Mouse (Mus musculus): ENCODE data around the gene Acacb. TPM values are rescaled to one million over a fixed set of nuclear protein-coding genes. Genes with fewer than 3 reads are reported as not detected.

Acacb gene
- polyA plus RNA-seq, 1 experiment from 2014 or later: 2.3 TPM

- WGBS: 75% methylated on average over 7 of the region's 7 CpGs
- no peak overlapping the region for H3K27ac ChIP-seq (ENCODE audit: low read length)
- H3K36me3 ChIP-seq (ENCODE audit: control insufficient read depth, insufficient read depth, low read length): no peaks in the 10 kb centered on the region
- H3K4me2 ChIP-seq (ENCODE audit: low read depth, low read length): no peak overlapping the region
- no peaks in the 10 kb centered on the region for H3K27me3 ChIP-seq (ENCODE audit: control insufficient read depth, insufficient read depth, low read depth, low read length)
- H3K9me3 ChIP-seq (ENCODE audit: control insufficient read depth, low read length): no peaks in the 10 kb centered on the region
- H3K9ac ChIP-seq (ENCODE audit: low read length): no peak overlapping the region
- ATAC-seq (ENCODE audit: low read depth): no peak
- no peak overlapping the region for H3K4me3 ChIP-seq (ENCODE audit: low read length)
- H3K4me1 ChIP-seq (replicated peaks; ENCODE audit: control insufficient read depth, insufficient read depth, low read length): peaks cover 4% of the 10 kb centered on the region
Observed at GRCm38 (mm10) chr5:114170345-114170744, 24.0 kb downstream of the Acacb start.

- Histone ChIP-seq H3K27me3 (ENCODE audit: control insufficient read depth, insufficient read depth, low read depth, low read length) (no peaks in the 10 kb centered on the region), H3K4me3 (ENCODE audit: low read length) (no peak overlapping the region), H3K4me1 (replicated peaks; ENCODE audit: control insufficient read depth, insufficient read depth, low read length) (peaks cover 4% of the 10 kb centered on the region), H3K36me3 (ENCODE audit: control insufficient read depth, insufficient read depth, low read length) (no peaks in the 10 kb centered on the region), H3K27ac (ENCODE audit: low read length) (no peak overlapping the region), H3K9me3 (ENCODE audit: control insufficient read depth, low read length) (no peaks in the 10 kb centered on the region), H3K4me2 (ENCODE audit: low read depth, low read length) (no peak overlapping the region), H3K9ac (ENCODE audit: low read length) (no peak overlapping the region)
- ATAC-seq (ENCODE audit: low read depth): no peak
- WGBS: 87% methylated on average over 3 of the region's 3 CpGs
Observed at GRCm38 (mm10) chr5:114172936-114173335, 26.6 kb downstream of the Acacb start.

- ATAC-seq (ENCODE audit: low read depth): no peak
- no peak overlapping the region for H3K9ac ChIP-seq (ENCODE audit: low read length)
- H3K27me3 ChIP-seq (ENCODE audit: control insufficient read depth, insufficient read depth, low read depth, low read length): no peaks in the 10 kb centered on the region
- WGBS: 72% methylated on average over 7 of the region's 7 CpGs
- peaks cover 4% of the 10 kb centered on the region for H3K4me1 ChIP-seq (replicated peaks; ENCODE audit: control insufficient read depth, insufficient read depth, low read length)
- H3K36me3 ChIP-seq (ENCODE audit: control insufficient read depth, insufficient read depth, low read length): no peaks in the 10 kb centered on the region
- H3K4me2 ChIP-seq (ENCODE audit: low read depth, low read length): no peak overlapping the region
- H3K27ac ChIP-seq (ENCODE audit: low read length): no peak overlapping the region
- H3K4me3 ChIP-seq (ENCODE audit: low read length): no peak overlapping the region
- no peaks in the 10 kb centered on the region for H3K9me3 ChIP-seq (ENCODE audit: control insufficient read depth, low read length)
Observed at GRCm38 (mm10) chr5:114173458-114173857, 27.1 kb downstream of the Acacb start.

GRCm38 (mm10) chr5:114173877-114174581 is 27.7 kb downstream of the Acacb start:
- ATAC-seq (ENCODE audit: low read depth): no peak
- H3K4me3 ChIP-seq (ENCODE audit: low read length): peak overlapping the region; percentile 2; the same call in 1 of the 2 replicates
- peak overlapping the region; percentile 33 for H3K4me2 ChIP-seq (ENCODE audit: low read depth, low read length)
- 18% methylated on average over 14 of the region's 16 CpGs for WGBS
- H3K27ac ChIP-seq (ENCODE audit: low read length): no peak overlapping the region
- no peak overlapping the region for H3K9ac ChIP-seq (ENCODE audit: low read length)
- H3K9me3 ChIP-seq (ENCODE audit: control insufficient read depth, low read length): no peaks in the 10 kb centered on the region
- no peaks in the 10 kb centered on the region for H3K27me3 ChIP-seq (ENCODE audit: control insufficient read depth, insufficient read depth, low read depth, low read length)
- no peaks in the 10 kb centered on the region for H3K36me3 ChIP-seq (ENCODE audit: control insufficient read depth, insufficient read depth, low read length)
- H3K4me1 ChIP-seq (replicated peaks; ENCODE audit: control insufficient read depth, insufficient read depth, low read length): peaks cover 4% of the 10 kb centered on the region

- H3K27ac ChIP-seq (ENCODE audit: low read length): no peak overlapping the region
- no peak overlapping the region for H3K9ac ChIP-seq (ENCODE audit: low read length)
- H3K9me3 ChIP-seq (ENCODE audit: control insufficient read depth, low read length): no peaks in the 10 kb centered on the region
- H3K4me3 ChIP-seq (ENCODE audit: low read length): 0 out of 2 replicates have a peak overlapping the region, but pooled peaks have one; percentile 5
- peak overlapping the region; percentile 33 for H3K4me2 ChIP-seq (ENCODE audit: low read depth, low read length)
- H3K27me3 ChIP-seq (ENCODE audit: control insufficient read depth, insufficient read depth, low read depth, low read length): no peaks in the 10 kb centered on the region
- WGBS: 10% methylated on average over 16 of the region's 16 CpGs
- peaks cover 4% of the 10 kb centered on the region for H3K4me1 ChIP-seq (replicated peaks; ENCODE audit: control insufficient read depth, insufficient read depth, low read length)
- ATAC-seq (ENCODE audit: low read depth): no peak
- no peaks in the 10 kb centered on the region for H3K36me3 ChIP-seq (ENCODE audit: control insufficient read depth, insufficient read depth, low read length)
Observed at GRCm38 (mm10) chr5:114174639-114175038, 28.3 kb downstream of the Acacb start.

- Histone ChIP-seq H3K27me3 (ENCODE audit: control insufficient read depth, insufficient read depth, low read depth, low read length) (no peaks in the 10 kb centered on the region), H3K4me3 (ENCODE audit: low read length) (peak overlapping the region; percentile 60), H3K27ac (ENCODE audit: low read length) (peak overlapping the region; percentile 50), H3K9me3 (ENCODE audit: control insufficient read depth, low read length) (no peaks in the 10 kb centered on the region), H3K36me3 (ENCODE audit: control insufficient read depth, insufficient read depth, low read length) (no peaks in the 10 kb centered on the region), H3K9ac (ENCODE audit: low read length) (peak overlapping the region; percentile 68), H3K4me2 (ENCODE audit: low read depth, low read length) (peak overlapping the region; percentile 78), H3K4me1 (replicated peaks; ENCODE audit: control insufficient read depth, insufficient read depth, low read length) (peaks cover 4% of the 10 kb centered on the region)
- ATAC-seq (ENCODE audit: low read depth): peak; percentile 99
- WGBS: under 1% methylated on average over 25 of the region's 26 CpGs
Observed at GRCm38 (mm10) chr5:114175596-114176171, 29.3 kb downstream of the Acacb start.

GRCm38 (mm10) chr5:114176548-114177400 is 30.4 kb downstream of the Acacb start:
- ATAC-seq (ENCODE audit: low read depth): no peak
- Histone ChIP-seq H3K4me3 (ENCODE audit: low read length) (peak overlapping the region; percentile 60), H3K4me1 (replicated peaks; ENCODE audit: control insufficient read depth, insufficient read depth, low read length) (peaks cover 4% of the 10 kb centered on the region), H3K4me2 (ENCODE audit: low read depth, low read length) (peak overlapping the region; percentile 78), H3K27ac (ENCODE audit: low read length) (no peak overlapping the region), H3K36me3 (ENCODE audit: control insufficient read depth, insufficient read depth, low read length) (no peaks in the 10 kb centered on the region), H3K9ac (ENCODE audit: low read length) (peak overlapping the region; percentile 68), H3K27me3 (ENCODE audit: control insufficient read depth, insufficient read depth, low read depth, low read length) (no peaks in the 10 kb centered on the region), H3K9me3 (ENCODE audit: control insufficient read depth, low read length) (no peaks in the 10 kb centered on the region)
- 58% methylated on average over 8 of the region's 8 CpGs for WGBS

- no peak for ATAC-seq (ENCODE audit: low read depth)
- Histone ChIP-seq H3K36me3 (ENCODE audit: control insufficient read depth, insufficient read depth, low read length) (no peaks in the 10 kb centered on the region), H3K27me3 (ENCODE audit: control insufficient read depth, insufficient read depth, low read depth, low read length) (no peaks in the 10 kb centered on the region), H3K9me3 (ENCODE audit: control insufficient read depth, low read length) (no peaks in the 10 kb centered on the region), H3K27ac (ENCODE audit: low read length) (no peak overlapping the region), H3K4me2 (ENCODE audit: low read depth, low read length) (no peak overlapping the region), H3K4me1 (replicated peaks; ENCODE audit: control insufficient read depth, insufficient read depth, low read length) (peaks cover 4% of the 10 kb centered on the region), H3K4me3 (ENCODE audit: low read length) (no peak overlapping the region), H3K9ac (ENCODE audit: low read length) (no peak overlapping the region)
- 64% methylated on average over 4 of the region's 4 CpGs for WGBS
Observed at GRCm38 (mm10) chr5:114177966-114178719, 31.8 kb downstream of the Acacb start.

Measured in lung, embryonic 16.5 days (tissue).